Mouse (Mus musculus) right cerebral cortex, adult 2 months (tissue): ENCODE measurements around the gene Wwox.

Source experiments
- DNase-seq, 2 experiments: peaks; one replicate each; pipeline ENCODE4 v3.0.0; 2021 to 2022; ENCODE audit warnings: low spot score in 2 of 2

The Wwox gene

DNA sequence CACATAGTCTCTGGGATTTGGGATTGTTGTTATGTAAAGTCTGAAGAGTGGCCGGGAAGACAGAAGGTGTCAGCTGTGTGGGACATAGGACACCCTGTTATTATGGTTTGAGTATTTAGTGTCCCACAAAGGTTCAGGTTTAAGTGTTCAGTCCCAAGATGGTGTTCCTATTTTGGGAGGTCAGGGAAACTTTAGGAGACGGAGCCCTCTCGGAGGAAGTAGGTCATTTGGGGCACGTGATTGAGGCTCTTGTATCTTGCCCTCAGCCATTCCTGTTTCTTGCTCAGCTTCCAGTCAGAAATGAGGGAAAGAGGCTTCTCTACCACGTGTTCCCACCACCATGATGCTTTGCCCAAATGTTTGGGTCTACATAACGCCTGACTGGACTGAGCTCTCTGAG, 524.8 kb downstream of the Wwox start:
- DNase-seq: no peak

DNA sequence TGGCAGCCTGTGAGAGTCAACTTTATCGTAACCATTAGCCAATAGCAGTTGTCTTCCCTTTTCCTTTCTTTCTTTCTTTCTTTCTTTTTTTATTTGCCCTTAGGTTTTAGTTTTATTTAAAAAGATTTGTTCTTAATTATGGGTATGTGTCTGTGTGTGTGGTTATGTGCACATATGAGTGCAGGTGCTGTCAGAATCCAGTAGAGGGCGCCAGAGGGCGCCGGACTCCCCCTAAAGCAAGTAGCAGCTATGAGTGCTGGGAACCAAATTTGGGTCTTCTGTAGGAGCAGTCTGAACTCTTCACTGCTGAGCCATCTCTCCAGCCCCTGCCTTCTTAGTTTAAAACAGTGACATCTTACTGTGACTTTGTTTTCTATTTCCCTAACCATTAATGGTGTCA, 529.4 kb downstream of the Wwox start:
- DNase-seq: no peak

DNA sequence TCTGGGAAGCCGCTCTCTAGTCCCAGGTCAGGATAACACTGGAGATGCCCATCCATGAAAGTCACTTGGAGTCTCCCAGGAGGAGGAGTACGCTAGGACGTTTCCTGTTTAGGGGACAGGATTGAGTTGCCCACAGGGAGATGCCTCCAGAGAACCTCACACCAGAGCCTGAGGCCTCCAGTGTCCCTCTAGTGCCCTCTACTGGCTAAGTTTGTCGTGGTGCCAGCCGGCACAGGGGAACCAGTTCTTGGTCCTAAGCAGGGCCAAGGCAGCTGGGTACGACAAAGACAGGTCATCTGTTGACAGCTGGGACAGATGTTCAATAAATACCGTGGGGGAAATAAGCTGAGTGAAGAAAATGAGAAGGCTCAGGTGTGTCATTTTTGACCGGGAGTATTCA, 531.9 kb downstream of the Wwox start:
- DNase-seq: peak; percentile 75 to 82

DNA sequence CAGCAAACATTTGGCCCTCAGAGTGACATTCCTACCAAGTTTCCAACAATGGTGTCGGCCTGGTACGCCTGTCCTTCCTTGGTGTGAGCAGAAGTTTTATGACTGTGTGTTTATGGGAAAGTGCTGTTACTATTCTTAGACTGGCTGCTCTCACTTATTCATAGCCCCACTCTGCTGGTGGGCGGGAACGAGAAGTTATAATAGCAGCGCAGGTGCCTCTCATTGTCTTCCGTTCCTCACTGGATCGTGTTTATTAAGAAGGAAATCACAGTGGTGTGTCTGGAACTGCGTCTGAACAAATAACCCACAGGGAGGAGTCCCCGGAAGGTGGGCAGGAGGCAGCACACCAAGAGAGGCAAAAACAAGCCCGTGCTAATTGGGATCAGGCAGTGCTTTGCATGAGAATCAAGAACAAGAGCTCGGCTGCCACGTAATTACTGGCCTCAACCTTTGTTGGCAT, 533.6 kb downstream of the Wwox start:
- DNase-seq: peak; percentile 33 to 50

DNA sequence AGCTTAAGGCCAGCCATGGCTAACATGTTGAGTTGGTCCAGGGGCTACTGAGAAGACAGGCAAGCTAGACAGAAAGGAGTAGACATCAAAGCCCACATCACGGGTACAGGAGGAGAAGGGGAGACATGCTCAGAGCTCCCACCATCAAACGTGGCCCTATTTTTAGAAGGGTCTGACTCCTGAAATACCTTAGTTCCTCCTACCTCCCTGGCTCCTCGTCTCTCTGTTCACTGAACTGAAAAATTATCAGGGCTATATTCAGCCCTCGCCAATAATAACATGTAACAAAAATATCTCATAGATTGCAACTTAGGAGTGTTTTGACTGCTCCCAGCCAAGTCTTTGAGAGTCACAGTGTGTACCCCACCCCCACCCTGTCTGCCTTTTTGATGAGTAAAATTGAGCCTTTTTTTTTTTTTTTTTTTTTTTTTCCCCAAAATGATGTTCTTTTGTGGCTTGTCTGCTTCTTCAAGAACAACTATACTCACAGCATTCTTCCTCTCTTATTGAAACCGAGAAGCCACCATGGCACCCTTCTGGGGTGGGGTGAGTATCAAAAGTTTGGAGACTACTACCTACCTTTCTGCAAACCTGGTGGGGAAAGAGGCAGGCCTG, 535.0 kb downstream of the Wwox start:
- no peak for DNase-seq

DNA sequence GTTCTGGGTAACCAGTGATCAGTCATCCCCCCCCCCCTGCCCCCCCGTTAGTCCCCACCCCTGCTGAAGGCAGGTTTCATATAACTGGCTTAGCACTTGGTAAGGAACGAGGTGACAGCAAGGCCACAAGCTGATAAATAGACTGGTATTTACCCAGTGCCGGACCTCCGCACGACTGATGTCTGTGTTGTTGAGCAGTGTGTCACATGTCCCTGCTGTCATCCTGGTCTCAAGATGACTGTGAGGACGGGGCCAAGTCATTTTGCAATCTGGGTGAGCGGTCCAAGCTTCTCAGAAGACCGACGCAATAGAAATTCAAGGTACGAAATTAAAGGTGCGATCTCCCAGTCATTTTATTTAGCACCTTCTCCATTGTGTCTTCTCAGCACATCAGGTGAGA, 538.3 kb downstream of the Wwox start:
- DNase-seq: no peak

DNA sequence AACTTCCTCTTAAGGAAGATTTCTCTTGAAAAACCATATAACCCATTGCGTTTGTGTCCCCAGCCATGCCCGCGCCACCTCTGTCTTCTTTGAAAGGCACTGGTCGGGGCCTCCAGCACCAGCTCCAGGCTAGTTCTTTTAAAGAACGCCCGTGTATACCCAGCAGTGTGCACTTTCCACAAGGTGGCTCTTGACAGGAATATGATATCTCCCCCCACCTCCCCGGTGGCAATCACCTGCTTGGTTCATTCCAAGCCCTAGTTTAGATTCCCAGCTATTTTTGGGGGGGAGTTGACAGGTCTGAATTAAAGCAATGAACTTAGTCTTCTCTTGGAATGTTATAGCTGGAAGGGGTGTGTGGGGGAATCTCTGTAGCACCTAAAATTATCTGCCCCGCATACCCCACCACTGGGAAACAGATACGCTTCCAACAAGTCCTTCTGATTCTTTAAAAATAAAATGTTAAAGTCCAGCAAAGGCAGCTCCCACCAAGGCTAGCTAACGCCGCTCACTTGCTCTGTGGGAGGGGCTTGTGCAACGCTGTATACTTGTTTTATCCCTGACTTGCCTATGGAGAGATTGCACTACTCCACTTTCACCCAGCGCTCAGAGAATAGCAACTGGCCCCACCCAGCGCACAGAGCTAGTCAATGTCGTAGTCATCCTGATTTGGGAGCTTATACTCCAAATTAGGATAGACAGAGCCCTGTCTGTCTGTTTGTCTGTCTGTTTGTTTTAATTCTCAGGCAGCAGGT, 538.9 kb downstream of the Wwox start:
- DNase-seq: no peak

DNA sequence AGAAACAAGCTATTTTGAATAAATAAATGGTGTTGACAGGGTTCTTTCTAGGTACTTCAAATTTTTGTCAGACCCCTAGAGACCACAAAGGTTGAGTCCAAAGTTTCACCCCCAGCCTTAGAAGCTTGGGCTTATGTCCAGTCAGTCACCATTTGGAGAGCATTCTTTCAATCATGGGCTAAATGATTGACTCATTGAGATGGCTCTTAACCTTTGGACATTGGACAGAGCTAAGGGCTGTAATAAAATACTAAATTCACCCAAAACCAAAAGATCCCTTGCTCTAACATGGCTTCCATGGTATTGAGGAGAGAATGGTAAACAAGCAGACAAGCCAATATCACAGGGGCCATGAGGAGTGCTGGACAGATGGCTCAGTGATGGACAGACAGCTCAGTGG, 540.2 kb downstream of the Wwox start:
- no peak for DNase-seq

DNA sequence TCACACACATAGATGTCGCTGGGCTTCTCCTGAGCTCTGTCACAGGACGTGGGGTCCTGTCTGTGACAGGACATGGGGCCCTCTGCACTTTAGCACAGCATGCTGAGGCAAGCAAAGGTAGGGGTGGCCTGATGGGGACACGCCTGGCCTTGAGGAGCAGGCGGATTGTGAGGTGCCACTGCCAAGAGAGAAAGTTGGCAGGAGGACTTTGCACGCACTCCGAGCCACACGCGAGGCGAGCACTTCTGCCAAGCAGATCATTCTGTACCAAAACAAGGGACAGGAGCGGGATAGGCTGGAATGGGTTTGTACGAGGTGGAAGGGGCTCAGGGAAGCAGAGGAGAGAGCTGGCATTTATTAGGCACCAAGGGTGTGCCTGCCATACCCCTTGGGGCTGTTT, 543.3 kb downstream of the Wwox start:
- no peak for DNase-seq

DNA sequence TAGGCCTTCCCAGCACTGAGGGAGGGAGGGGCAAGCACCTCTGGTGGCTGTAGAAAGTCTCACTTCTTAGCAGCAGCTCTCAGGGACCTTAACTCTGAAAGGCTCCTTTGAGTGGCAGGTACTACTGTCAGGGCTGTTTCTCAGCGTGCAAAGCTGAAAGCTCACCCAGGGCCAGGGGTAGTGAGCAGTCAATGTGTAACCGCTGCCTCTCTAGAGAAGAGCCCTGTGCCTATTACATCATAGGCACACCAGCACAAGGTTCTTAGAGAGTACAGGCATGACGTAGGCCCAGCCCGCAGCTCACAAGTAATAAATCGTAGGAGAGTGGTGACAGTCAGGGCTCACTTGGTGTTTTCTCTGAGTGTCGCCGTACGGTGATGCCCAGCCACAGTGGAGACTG, 545.0 kb downstream of the Wwox start:
- DNase-seq: no peak

DNA sequence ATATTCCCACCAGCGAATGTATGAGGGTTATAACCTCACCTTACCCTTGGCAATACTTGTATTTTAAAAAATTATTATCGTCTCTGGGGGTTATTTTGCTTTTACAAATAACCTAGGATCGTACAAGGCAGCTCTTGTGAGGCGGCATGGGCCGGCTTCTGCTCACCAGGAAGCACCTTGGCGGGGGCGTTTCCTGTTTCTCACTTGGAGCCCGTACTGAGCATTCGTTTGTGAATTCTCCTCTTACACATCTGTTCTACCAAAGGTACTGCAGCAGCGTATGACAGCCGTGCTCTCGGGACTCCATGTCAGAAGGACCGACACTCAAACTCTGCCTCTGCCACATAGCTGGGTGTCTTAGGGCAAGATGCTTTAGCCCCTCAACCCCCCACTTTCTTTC, 546.5 kb downstream of the Wwox start:
- no peak for DNase-seq

DNA sequence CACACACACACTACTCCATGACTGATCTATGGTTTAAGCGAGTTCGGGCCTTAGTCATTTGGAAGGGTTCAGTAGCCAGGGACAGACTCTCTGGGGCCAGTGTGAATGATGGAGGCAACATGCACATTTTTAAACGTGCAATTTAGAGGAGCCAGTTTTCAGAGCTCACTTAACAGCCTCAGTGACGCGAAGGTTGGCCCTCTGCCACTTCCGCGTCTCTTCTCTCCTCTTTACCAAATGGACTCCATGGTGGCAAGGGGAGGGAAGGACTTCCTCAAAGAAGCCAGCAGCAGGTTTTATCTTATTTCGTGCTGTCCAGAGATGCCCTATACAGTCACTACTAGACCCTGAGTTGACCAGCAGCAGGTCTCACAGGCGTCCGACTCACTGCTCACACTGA, 547.5 kb downstream of the Wwox start:
- DNase-seq: no peak

DNA sequence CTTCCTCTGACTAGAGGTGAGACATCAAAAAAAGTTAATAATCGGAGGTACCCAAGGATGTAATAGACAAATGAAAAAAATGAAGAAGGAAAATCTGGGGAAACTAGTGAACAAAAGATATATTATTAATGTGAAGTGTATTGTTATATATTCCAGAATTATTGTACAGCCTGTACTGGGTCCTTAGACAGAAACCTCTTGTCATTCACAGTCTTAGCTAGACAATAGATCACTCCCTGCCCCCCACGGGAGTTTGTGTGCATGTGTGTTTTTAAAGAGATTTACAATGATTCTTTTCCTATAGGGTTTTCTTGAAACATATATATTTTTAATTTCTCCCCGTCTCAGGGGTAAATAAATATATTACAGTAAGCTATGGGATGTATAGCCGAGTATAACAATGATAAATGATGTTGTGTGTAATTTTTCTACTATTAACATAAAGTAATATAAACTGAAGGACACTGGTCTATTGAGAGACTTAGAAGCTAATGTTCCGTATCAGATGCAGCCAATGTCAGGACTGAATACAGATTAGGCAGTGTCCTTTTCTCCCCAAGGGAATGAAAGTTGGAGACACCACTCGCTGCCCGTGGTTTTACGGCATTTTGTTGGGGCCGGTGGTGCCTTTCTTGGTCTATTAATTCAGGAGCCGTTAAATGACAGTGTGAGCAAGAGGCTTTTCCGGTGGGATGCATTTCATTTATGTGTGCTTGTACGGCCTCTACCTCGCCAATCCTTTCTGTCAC, 551.6 kb downstream of the Wwox start:
- DNase-seq: no peak

DNA sequence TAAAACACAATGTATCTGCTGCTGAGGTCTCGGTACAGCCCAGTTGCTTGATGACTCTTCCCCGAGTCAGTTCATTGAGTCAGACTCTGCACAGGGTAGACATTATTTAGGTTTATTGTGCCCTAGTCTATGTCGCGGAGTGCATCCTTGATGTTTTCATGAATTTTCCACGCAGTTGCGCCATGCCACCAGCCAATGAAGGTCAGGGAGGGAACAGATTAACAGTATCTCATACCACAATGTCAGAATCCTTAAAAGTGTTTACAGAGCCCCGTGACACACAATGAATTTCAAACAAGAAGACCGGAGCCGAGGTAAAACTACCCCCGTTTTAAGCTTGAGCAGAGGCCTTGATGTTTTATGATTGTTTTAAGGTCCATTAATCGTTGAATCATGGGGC, 561.3 kb downstream of the Wwox start:
- no peak for DNase-seq

DNA sequence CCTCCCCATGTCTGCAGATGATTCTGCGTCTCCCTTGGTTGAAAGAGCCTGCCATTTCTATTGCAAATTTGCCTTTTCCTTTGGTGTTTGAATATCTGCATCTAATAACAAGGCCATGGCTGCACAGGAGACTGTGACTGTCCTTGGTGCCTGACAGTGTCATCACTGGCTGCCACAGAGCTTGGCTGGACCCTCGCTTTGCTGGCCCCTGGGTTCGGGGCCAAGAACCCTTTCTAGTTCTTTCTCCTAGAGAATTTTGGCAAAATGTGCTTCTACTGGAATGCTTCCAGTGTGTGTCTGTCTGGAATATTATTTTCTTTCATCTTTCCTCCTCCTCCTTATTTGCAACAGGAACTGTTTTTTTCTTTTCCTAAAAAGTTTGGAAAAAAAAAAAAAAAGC, 565.6 kb downstream of the Wwox start:
- DNase-seq: no peak

DNA sequence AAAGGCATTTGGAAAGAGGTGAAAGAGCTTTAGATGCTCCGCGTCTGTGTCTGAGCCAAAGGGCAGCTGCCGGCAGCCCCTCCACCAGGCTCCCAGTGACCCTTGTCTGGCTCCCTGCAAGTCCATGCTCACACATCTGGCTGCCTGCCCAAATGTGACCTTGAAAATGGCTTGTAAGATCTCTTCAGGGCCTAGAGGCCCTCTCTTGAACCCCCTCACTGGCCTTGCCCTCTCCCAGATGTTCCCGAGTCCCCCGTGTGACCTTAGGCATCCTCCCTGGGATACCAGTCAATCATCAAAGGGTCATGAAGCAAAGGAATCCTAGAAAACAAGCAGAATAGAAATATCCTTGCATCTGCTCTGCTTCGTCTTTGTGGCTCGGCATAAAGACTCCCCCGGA, 567.1 kb downstream of the Wwox start:
- DNase-seq: no peak

DNA sequence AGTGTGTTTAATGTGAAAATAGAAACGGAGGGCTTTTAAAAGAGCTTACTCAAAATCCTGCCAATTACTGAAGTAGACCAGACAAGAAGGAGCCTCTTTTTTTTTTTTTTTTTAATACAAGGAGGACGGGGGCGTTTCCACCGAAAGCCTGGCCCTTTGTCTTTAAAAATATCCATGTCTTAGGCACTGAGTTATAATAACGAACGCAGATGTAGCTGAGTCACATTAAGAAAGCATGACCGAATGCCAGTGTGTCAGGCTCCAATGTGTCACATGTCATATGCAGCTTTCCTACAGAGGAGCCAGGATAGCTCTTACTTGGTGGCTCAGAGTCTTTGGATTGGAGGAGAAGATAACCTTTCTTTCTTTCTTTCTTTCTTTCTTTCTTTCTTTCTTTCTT, 567.8 kb downstream of the Wwox start:
- DNase-seq: peak; percentile 13 to 14

DNA sequence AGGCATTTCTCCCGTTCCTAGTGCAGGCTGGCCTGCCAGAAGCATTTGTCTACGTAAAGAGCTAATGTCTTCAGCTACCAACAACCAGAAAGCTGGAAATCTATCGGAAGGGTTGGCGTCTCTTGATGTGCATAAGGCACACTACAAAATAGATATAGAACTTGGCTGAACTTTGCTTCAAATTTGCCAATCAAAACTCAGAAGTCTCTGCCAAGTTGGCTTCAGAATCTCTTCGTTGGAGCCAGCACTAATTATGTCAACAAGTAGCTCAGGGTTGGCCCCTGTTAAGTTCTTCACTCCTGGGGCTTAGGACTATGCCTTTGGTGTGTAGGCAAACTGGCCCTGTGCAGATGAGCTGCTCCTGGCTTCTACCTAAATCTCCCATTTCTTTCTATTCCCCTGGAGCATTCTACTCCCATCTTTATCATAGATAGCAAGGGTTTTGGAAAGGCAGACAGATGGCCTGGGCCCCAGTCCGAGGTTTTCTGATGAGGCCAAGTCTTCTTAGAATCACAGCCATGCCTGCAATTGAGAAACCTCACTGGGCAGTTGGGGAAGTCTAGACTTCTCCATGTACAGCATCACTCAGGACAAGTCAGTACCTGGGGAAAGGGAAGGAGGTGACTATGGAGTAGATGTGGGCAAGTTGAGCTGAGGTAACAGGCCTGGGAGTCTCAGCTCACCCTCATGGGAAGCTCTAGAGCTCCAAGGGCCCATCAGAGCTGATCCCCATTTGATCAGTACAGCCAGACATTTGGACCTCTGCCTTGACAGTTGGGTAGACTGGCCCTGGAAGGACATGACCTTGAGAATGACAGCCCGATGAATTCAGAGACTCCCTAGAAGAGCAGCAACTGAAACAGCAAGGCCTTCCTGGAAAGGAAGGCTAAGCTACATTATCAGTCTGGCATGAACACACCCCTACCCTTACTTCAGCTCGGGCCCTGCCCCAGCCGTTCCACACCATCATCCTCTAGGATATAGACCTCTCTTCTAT, 569.5 kb downstream of the Wwox start:
- DNase-seq: no peak

DNA sequence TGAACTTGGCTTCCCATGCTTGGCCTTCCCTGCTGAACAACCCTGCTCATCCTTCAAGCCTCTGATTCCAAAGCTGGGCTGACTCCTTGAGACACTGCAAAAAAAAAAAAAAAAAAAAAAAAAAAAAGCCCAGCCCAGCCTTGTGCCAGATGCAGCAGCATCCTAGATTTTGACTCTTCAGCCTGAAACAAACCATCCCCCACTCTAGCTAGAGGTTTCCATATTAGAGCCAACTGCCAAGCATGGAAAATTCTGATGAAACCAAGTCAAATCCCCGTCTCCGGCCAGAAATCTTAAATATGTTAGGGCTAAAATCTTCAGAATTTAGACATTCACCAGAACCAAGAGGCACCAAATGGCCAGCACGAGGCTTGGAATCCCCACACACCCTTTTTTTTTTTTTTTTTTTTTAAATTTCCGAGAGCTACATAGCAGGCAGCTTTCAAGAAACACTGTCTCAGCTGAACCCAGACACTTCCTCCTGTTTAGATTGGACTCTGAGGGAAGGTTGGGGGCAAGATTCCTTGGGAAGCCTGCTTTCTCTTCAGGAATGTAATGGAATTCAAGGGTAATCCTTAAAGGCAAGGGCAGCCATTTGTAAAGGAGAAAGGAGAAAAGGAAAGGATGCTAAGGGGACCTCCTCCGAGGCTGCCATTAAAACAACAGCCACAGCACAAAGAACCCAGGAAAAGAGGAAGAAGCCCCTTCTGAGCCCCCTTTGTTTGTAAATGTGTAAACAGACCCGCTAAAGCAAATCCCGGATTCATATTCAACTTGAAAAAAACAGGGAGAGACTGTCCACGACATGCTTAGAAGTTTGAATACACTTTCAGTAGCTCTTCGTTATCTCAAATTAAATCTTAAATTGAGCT, 570.7 kb downstream of the Wwox start:
- no peak for DNase-seq

DNA sequence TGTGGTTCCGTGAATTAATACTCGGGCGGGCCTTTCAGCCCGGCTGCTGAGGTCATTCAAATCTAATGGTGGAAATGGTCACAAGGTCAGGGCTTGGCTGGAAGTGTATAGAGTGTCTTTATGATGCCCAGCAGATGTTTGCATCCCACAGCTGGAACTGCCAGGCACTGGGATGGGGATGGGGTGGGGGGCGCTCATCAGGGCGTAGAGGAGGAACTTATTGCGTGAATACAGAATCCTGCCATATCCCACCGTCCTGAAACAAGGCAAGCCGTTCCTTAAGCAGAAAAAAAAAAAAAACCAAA, 571.3 kb downstream of the Wwox start:
- DNase-seq: no peak

DNA sequence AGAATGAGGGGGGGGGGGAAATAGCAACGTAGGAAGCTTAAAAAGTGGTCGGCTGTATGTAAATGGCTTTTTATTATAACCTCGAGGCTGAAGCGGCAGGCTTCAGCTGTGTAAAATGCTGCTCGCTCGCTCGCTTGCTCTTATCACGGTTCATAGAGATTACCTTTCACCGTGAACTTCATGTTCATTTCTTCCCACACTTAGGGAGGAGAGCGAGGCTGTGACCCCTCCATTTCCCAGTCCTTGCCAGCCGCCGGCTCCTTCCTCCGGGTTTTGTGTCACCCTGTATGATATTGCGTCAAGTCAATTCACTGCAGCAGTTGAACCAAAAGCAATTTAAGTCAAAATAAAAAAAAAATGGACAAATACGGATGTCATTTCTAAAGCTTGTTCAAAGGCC, 580.2 kb downstream of the Wwox start:
- DNase-seq: no peak
